Mouse (Mus musculus): ENCODE measurements around the gene Iffo1.

DNA sequence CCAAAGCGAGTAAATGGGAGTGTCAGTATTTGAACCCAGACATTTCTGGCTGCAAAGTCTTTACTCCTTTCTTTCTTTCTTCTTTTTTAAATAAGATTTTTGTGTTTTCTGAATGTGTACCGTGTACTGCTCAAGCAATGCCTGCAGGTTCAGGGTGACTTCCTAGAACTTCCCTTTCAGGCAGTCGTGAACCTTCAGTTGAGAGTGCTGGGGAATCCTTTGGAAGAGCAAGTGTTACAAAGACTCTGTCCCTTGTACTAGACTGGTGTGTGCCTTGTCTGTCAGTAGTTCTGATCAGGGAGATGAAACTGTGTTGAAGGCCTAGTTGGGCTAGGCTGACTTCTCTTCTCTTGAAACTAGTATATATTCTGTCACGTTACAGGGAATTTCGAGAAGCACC, 47.8 kb downstream of the Iffo1 start:
- no peak for TF ChIP-seq CTCF (IDR thresholded peaks at IDR 0.05 in 2 of 3, conservative IDR thresholded peaks at IDR 0.05 in 1 of 3; ENCODE audit: control insufficient read depth in 1 of 3, insufficient read depth in 1 of 3, low read depth in 2 of 3, low read length in 3 of 3, poor library complexity in 1 of 3, severe bottlenecking in 1 of 3)
- no peak for TF ChIP-seq SIN3A (IDR thresholded peaks at IDR 0.05; ENCODE audit: low read length)
- TF ChIP-seq CHD1 (IDR thresholded peaks at IDR 0.05; ENCODE audit: low read depth, low read length) = no peak
- TF ChIP-seq ETS1 (IDR thresholded peaks at IDR 0.05; ENCODE audit: low read depth, low read length) = no peak
- TF ChIP-seq POLR2A (IDR thresholded peaks at IDR 0.05; ENCODE audit: control insufficient read depth in 1 of 2, insufficient read depth in 1 of 2, low read depth in 1 of 2, low read length in 2 of 2, poor library complexity in 1 of 2) = no peak
- TF ChIP-seq EP300 (IDR thresholded peaks at IDR 0.05; ENCODE audit: low read depth in 1 of 2, low read length in 2 of 2) = no peak
- TF ChIP-seq RAD21 (IDR thresholded peaks at IDR 0.05; ENCODE audit: low read depth, low read length) = no peak
- TF ChIP-seq NELFE (IDR thresholded peaks at IDR 0.05; ENCODE audit: low read depth, low read length) = no peak
- no peak for TF ChIP-seq HCFC1 (IDR thresholded peaks at IDR 0.05; ENCODE audit: low read depth, low read length)
- TF ChIP-seq ZKSCAN1 (IDR thresholded peaks at IDR 0.05; ENCODE audit: low read depth, low read length) = no peak
- no peak for TF ChIP-seq POLR2AphosphoS2 (IDR thresholded peaks at IDR 0.05; ENCODE audit: low read length)
- TF ChIP-seq TAL1 (IDR thresholded peaks at IDR 0.05; ENCODE audit: low read length) = no peak

Measured in MEL (cell line).